ENCODE assay signal across 25 mouse cellular contexts in genomic region chrX:152738759-152739368, GRCm38 (mm10). TPM values are rescaled to one million over a fixed set of nuclear protein-coding genes. Genes with fewer than 3 reads are reported as not detected.
"Had no signal": no experiment of that assay in that cellular context is flagged by ENCODE, and none has a peak within 500 bp of the region (broad histone marks: within the 10 kb centered on the region; RNA-seq: fewer than 3 reads in every experiment).

No protein-coding gene starts in this region.

- H3K9me3 ChIP-seq: intestine, embryonic 15.5 days; limb, embryonic 10.5 days; limb, embryonic 13.5 days; liver, embryonic 12.5 days; liver, embryonic 15.5 days; megakaryocyte, embryonic 14.5 days; midbrain, embryonic 10.5 days; midbrain, embryonic 13.5 days; neural tube, embryonic 13.5 days had no signal

- H3K4me3 ChIP-seq: intestine, embryonic 15.5 days; left cerebral cortex, adult 2 months; limb, embryonic 10.5 days; limb, embryonic 13.5 days; liver, embryonic 12.5 days; liver, embryonic 15.5 days; megakaryocyte, embryonic 14.5 days; midbrain, embryonic 10.5 days; midbrain, embryonic 13.5 days; myocyte; neural tube, embryonic 13.5 days had no signal

- H3K9ac ChIP-seq: intestine, embryonic 15.5 days; limb, embryonic 13.5 days; liver, embryonic 12.5 days; liver, embryonic 15.5 days; midbrain, embryonic 13.5 days; neural tube, embryonic 13.5 days had no signal

- H3K4me2 ChIP-seq: intestine, embryonic 15.5 days; limb, embryonic 13.5 days; liver, embryonic 12.5 days; liver, embryonic 15.5 days; midbrain, embryonic 13.5 days; neural tube, embryonic 13.5 days had no signal

- H3K4me1 ChIP-seq: intestine, embryonic 15.5 days; limb, embryonic 10.5 days; limb, embryonic 13.5 days; liver, embryonic 15.5 days; megakaryocyte, embryonic 14.5 days; midbrain, embryonic 10.5 days; midbrain, embryonic 13.5 days; neural tube, embryonic 13.5 days had no signal

- H3K27me3 ChIP-seq: intestine, embryonic 15.5 days had no signal

- ATAC-seq: intestine, embryonic 15.5 days; liver, embryonic 12.5 days; midbrain, embryonic 13.5 days; midbrain, embryonic 16.5 days had no signal

- DNase-seq: kidney, adult 11 months; kidney, postnatal 36 days; layer of hippocampus, postnatal 36 days; liver; lung, adult 2 months; lung, postnatal 14 days; right cerebral cortex, adult 18-20 months; right cerebral cortex, postnatal 25 days; spleen, adult 18-20 months; thymus, adult 18-20 months; thymus, postnatal 36 days had no signal

- H3K36me3 ChIP-seq: intestine, embryonic 15.5 days; limb, embryonic 10.5 days; limb, embryonic 13.5 days; liver, embryonic 12.5 days; liver, embryonic 15.5 days; midbrain, embryonic 10.5 days; midbrain, embryonic 13.5 days; neural tube, embryonic 13.5 days had no signal

- H3K27ac ChIP-seq: intestine, embryonic 15.5 days; left cerebral cortex, adult 2 months; limb, embryonic 10.5 days; limb, embryonic 13.5 days; liver, embryonic 12.5 days; liver, embryonic 15.5 days; midbrain, embryonic 10.5 days; midbrain, embryonic 13.5 days; neural tube, embryonic 13.5 days had no signal

RNA-seq across cellular contexts. Expression of gene Gpr143, which starts 42.9 kb away (rescaled TPM):
- polyA plus RNA-seq: testis, adult 2 months; urinary bladder, adult 2 months had no signal
